Mouse (Mus musculus): ENCODE measurements around the gene S1pr4. TPM values are rescaled to one million over a fixed set of nuclear protein-coding genes. Genes with fewer than 3 reads are reported as not detected.

S1pr4 gene
- polyA plus RNA-seq, 1 experiment from 2014 or later = 0.51 TPM

GRCm38 (mm10) chr10:81496264-81496901 is 3.5 kb downstream of the S1pr4 start, which contains the start of gene Ncln:
Ncln (minus strand) TSS chr10:81496392.
- Histone ChIP-seq H3K27me3 (replicated peaks; ENCODE audit: low read depth, poor library complexity, severe bottlenecking) (no peaks in the 10 kb centered on the region), H3K4me3 (peak within 1 kb of the TSS; percentile 93), H3K4me1 (peaks cover 42% of the 10 kb centered on the region), H3K27ac (replicated peaks) (peak within 1 kb of the TSS; percentile 86), H3K36me3 (replicated peaks) (peaks cover 31% of the 10 kb centered on the region), H3K9me3 (no peaks in the 10 kb centered on the region)
- peak; percentile 98 for DNase-seq (ENCODE audit: low spot score)
- under 1% methylated on average over 45 of the region's 45 CpGs for WGBS

DNA sequence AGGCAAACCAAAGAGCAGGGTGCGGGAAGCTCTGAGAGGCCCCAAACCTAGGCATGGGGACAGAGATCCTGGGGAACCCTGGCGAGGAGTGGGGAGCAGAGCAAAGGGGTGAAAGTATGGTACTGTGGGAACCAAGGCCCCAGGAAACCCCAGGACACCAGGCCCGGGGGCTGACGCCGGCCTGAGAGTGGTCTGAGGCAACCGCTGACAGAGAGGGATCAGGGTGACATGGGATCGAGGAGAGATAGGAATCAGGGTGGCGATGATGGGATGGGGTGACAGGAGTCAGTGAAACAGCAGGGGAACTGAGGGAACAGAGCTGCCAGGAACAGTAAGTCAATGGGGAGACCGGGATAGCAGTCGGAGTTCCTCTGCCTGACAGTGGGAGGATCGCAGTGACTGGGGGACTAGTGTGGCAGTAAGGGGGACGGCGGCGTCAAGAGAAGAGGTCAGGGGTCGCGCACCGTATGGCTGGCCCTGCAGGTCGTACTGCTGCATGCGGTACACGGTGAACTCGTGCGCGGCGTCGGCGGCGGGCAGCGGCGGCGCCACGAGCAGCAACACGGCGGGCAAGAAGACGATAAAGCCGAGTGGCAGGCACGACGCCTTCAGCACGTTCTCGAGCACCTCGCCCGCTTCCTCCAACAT is 4.2 kb downstream of the S1pr4 start:
- Histone ChIP-seq H3K4me3 (peak overlapping the region; percentile 93), H3K27me3 (replicated peaks; ENCODE audit: low read depth, poor library complexity, severe bottlenecking) (no peaks in the 10 kb centered on the region), H3K36me3 (replicated peaks) (peaks cover 37% of the 10 kb centered on the region), H3K27ac (replicated peaks) (peak overlapping the region; percentile 86), H3K4me1 (peaks cover 42% of the 10 kb centered on the region), H3K9me3 (no peaks in the 10 kb centered on the region)
- DNase-seq (ENCODE audit: low spot score) = no peak
- WGBS = 2% methylated on average over 41 of the region's 41 CpGs

DNA sequence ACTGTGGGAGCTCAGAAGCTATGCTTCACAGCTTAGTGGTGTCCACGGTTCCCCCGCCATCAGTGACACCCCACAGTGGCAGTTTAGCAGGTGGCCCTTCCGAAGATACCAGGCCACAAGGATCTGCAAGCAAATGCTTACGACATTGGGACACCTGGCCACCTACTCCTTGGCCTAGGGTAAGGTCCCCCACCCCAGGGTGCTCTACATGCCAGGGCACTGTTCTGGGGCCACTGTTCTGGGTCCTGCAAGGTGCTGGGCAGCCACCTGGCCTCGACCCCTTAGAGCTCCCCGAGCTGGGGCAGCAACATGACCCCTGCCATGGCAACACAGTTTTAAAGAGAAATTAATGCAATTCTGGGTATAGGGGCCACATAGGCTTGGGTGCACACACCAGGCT is 4.8 kb downstream of the S1pr4 start:
- Histone ChIP-seq H3K36me3 (replicated peaks) (peaks cover 43% of the 10 kb centered on the region), H3K4me1 (peaks cover 42% of the 10 kb centered on the region), H3K27me3 (replicated peaks; ENCODE audit: low read depth, poor library complexity, severe bottlenecking) (no peaks in the 10 kb centered on the region), H3K9me3 (no peaks in the 10 kb centered on the region), H3K27ac (replicated peaks) (peak overlapping the region; percentile 86), H3K4me3 (peak overlapping the region; percentile 93)
- 78% methylated on average over 6 of the region's 6 CpGs for WGBS
- DNase-seq (ENCODE audit: low spot score) = no peak

- Histone ChIP-seq H3K4me1 (peaks cover 41% of the 10 kb centered on the region), H3K27ac (replicated peaks) (no peak overlapping the region), H3K36me3 (replicated peaks) (peaks cover 50% of the 10 kb centered on the region), H3K27me3 (replicated peaks; ENCODE audit: low read depth, poor library complexity, severe bottlenecking) (no peaks in the 10 kb centered on the region), H3K4me3 (peak overlapping the region; percentile 93), H3K9me3 (no peaks in the 10 kb centered on the region)
- whole genome bisulfite sequencing = 91% methylated on average over 11 of the region's 11 CpGs
- DNase-seq (ENCODE audit: low spot score) = no peak
Measured at GRCm38 (mm10) chr10:81494260-81495041, 5.5 kb downstream of the S1pr4 start.

- H3K27ac ChIP-seq (replicated peaks) = no peak overlapping the region
- H3K27me3 ChIP-seq (replicated peaks; ENCODE audit: low read depth, poor library complexity, severe bottlenecking) = no peaks in the 10 kb centered on the region
- no peak for DNase-seq (ENCODE audit: low spot score)
- H3K9me3 ChIP-seq = no peaks in the 10 kb centered on the region
- H3K4me3 ChIP-seq = peak overlapping the region; percentile 93; the same call in 1 of the 2 replicates
- H3K36me3 ChIP-seq (replicated peaks) = peaks cover 57% of the 10 kb centered on the region
- peaks cover 38% of the 10 kb centered on the region for H3K4me1 ChIP-seq
- 86% methylated on average over 8 of the region's 8 CpGs for WGBS
Measured at GRCm38 (mm10) chr10:81493601-81494220, 6.2 kb downstream of the S1pr4 start.

DNA sequence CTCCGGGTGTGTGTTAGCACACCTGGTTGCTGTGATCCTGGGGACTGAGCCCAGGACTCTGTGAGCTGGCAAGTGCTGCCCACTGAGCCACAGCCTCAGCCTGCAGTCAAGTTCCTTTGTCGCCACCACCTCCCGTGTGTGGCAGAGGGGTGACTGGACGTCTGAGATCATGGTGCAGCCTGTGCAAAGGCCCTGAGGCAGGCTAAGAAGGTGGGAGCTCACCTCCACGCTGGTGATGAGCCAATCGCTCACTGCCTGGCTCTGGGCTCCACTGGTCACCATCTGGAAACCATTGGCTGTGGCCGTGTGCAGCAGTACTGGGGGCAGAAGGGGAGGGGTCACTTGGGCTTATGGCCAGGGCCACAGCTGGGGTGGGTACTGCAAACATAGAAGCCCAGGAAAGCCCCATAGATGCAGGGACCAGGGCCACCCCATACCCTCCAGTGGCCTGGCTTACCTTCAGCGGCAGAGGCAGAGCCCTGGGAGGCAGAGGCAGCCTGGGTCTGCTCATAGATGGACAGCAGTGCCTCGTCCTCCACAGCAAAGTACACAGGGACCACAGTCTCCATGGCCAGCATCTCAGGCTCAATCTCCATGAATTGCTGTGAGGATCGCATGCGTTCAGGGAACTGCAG is 7.2 kb downstream of the S1pr4 start:
- WGBS = 83% methylated on average over 11 of the region's 11 CpGs
- no peak overlapping the region for H3K4me3 ChIP-seq

DNA sequence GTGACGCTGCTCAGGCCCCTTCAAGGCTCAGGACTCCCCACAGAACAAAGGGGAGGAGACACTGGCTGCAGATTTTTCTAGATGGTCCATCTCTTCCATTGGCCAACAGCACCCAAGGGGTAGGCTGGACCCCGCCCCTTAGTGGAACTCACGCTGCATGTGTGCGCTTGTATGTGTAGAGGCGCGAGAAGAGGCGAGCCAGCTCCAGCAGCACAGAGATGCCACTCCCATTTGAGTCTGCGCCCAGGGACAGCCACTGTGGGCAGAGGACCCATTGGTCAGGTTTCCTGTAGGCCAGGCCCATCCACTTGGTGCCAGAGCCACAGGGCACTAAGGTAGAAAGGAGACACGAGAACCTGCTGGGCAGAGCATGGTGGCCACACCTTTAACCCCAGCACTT is 8.9 kb downstream of the S1pr4 start:
- Histone ChIP-seq H3K27me3 (replicated peaks; ENCODE audit: low read depth, poor library complexity, severe bottlenecking) (no peaks in the 10 kb centered on the region), H3K4me1 (peaks cover 31% of the 10 kb centered on the region), H3K27ac (replicated peaks) (no peak overlapping the region), H3K4me3 (no peak overlapping the region), H3K9me3 (no peaks in the 10 kb centered on the region), H3K36me3 (replicated peaks) (peaks cover 84% of the 10 kb centered on the region)
- 94% methylated on average over 9 of the region's 9 CpGs for WGBS
- DNase-seq (ENCODE audit: low spot score) = no peak

More for the DNA sequence above, 7.2 kb downstream of the S1pr4 start:
- no peak for DNase-seq (ENCODE audit: low spot score)
- 0 out of 2 replicates have a peak overlapping the region, but pooled peaks have one; percentile 12 for H3K27ac ChIP-seq (replicated peaks)
- peaks cover 67% of the 10 kb centered on the region for H3K36me3 ChIP-seq (replicated peaks)
- no peaks in the 10 kb centered on the region for H3K27me3 ChIP-seq (replicated peaks; ENCODE audit: low read depth, poor library complexity, severe bottlenecking)
- no peaks in the 10 kb centered on the region for H3K9me3 ChIP-seq
- peaks cover 36% of the 10 kb centered on the region for H3K4me1 ChIP-seq

- Histone ChIP-seq H3K36me3 (replicated peaks) (peaks cover 87% of the 10 kb centered on the region), H3K9me3 (no peaks in the 10 kb centered on the region), H3K27ac (replicated peaks) (no peak overlapping the region), H3K27me3 (replicated peaks; ENCODE audit: low read depth, poor library complexity, severe bottlenecking) (no peaks in the 10 kb centered on the region), H3K4me1 (peaks cover 22% of the 10 kb centered on the region), H3K4me3 (no peak overlapping the region)
- 84% methylated on average over 14 of the region's 14 CpGs for WGBS
- DNase-seq (ENCODE audit: low spot score) = no peak
Measured at GRCm38 (mm10) chr10:81489941-81490340, 10.0 kb downstream of the S1pr4 start.

DNA sequence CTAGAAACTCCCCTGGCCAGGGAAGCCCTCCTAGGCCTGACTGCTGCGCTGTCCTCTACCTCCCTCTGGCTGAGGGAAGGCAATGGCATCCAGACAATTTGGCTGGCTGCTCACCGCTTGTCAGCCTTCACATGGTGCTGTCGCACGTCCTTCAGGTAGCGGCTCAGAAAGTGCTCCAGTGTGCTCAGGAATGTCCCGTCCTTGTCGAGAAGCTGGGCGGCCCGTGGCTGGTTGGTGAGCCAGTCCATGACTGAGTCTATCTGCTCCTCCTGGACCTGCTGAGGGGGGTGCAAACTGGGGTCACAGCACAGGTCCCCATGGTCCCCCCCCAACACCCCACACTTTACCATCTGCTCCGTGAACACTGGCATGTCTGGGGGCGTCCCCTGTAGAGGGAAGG is 11.9 kb downstream of the S1pr4 start:
- H3K9me3 ChIP-seq = no peaks in the 10 kb centered on the region
- DNase-seq (ENCODE audit: low spot score) = no peak
- no peak overlapping the region for H3K4me3 ChIP-seq
- H3K4me1 ChIP-seq = peaks cover 12% of the 10 kb centered on the region
- H3K27me3 ChIP-seq (replicated peaks; ENCODE audit: low read depth, poor library complexity, severe bottlenecking) = peaks cover under 1% of the 10 kb centered on the region; the same call in 1 of the 2 replicates
- 87% methylated on average over 11 of the region's 11 CpGs for WGBS
- H3K36me3 ChIP-seq (replicated peaks) = peaks cover 73% of the 10 kb centered on the region
- H3K27ac ChIP-seq (replicated peaks) = no peak overlapping the region

DNA sequence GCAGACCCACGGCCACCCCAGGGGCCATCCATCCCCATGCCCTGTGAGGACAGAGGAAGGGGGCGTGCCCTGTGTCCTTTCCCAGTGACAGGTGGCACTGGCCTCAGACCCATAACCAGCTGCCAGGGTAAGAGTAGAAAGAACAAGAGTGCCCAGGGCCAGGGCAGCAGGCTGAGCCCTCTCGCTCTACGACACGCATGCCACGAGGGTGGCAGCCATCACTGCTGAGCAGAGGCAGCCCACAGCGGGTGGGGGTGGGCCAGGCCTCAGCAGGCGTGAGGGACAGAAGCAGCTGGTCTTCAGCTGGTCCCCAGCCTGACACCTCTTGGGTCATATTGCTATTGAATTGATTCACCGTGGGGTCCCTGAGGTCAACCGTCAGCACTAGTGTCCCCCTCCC is 13.4 kb downstream of the S1pr4 start:
- Histone ChIP-seq H3K27me3 (replicated peaks; ENCODE audit: low read depth, poor library complexity, severe bottlenecking) (peaks cover 16% of the 10 kb centered on the region), H3K27ac (replicated peaks) (no peak overlapping the region), H3K9me3 (no peaks in the 10 kb centered on the region), H3K4me1 (peaks cover 18% of the 10 kb centered on the region), H3K4me3 (no peak overlapping the region), H3K36me3 (replicated peaks) (peaks cover 58% of the 10 kb centered on the region)
- no peak for DNase-seq (ENCODE audit: low spot score)
- 90% methylated on average over 10 of the region's 10 CpGs for WGBS

DNA sequence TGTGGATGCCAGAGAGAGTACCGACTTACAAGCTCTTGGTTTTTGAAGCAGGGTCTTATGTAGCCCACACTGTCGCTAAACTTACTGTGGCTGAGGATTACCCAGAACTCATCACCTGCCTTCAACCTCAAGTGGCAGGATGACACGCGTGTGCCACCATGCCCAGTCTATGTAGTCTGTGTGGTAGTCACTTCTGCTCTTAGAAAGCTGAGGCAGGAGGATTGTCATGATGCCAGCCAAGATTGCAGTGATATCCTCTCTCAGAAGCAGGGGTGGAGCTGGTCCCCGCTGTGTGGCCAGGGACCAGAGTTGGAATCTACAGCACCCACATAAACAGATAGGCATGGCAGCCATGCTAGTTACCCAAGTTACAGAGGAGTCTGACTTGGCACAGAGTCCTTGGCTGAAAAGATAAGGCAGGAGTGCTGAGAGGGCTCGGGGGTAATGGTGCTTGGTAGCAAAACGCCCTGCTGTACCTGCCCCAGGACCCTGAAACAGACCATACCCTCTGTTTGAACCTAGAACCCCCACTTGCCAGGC is 14.4 kb downstream of the S1pr4 start:
- 75% methylated on average over 7 of the region's 7 CpGs for WGBS
- Histone ChIP-seq H3K27ac (replicated peaks) (no peak overlapping the region), H3K27me3 (replicated peaks; ENCODE audit: low read depth, poor library complexity, severe bottlenecking) (peaks cover 26% of the 10 kb centered on the region), H3K4me3 (no peak overlapping the region), H3K4me1 (peaks cover 18% of the 10 kb centered on the region), H3K9me3 (no peaks in the 10 kb centered on the region), H3K36me3 (replicated peaks) (peaks cover 48% of the 10 kb centered on the region)
- DNase-seq (ENCODE audit: low spot score) = no peak

DNA sequence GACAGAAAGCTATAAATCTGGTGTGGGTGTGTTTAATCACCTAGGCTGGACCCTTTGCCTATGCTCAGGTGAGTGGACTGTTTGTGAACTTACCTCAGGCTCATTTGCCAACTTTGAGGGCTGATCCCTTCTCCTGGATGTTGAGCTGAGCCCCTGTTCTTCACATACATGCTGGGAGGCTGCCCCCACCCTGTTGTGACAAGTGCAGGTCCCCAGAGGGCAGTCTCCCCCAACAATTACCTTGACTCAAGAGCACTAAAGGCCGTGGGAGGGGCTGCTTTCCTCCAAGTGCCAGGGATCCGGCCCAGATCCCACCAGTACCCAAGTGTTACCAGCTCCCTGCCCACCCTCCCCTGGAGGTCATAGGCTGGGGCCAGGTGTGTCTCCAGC is 14.9 kb downstream of the S1pr4 start:
- Histone ChIP-seq H3K4me3 (no peak overlapping the region), H3K9me3 (no peaks in the 10 kb centered on the region), H3K36me3 (replicated peaks) (peaks cover 43% of the 10 kb centered on the region), H3K4me1 (peaks cover 18% of the 10 kb centered on the region), H3K27me3 (replicated peaks; ENCODE audit: low read depth, poor library complexity, severe bottlenecking) (peaks cover 31% of the 10 kb centered on the region), H3K27ac (replicated peaks) (no peak overlapping the region)
- WGBS = 38% methylated on average over 2 of the region's 2 CpGs
- DNase-seq (ENCODE audit: low spot score) = no peak

Data from embryonic facial prominence, embryonic 10.5 days (tissue).